Mouse (Mus musculus) heart, adult 9 months (tissue): ENCODE data around the gene Unc13a.

Source experiments
- DNase-seq, 2 experiments: peaks; one replicate each; pipeline ENCODE4 v3.0.0; 2022; ENCODE audit warnings: low spot score in 2 of 2

The Unc13a gene

GRCm38 (mm10) chr8:71666855-71667254 lies 4.7 kb downstream of the Unc13a start:
- no peak for DNase-seq

DNA sequence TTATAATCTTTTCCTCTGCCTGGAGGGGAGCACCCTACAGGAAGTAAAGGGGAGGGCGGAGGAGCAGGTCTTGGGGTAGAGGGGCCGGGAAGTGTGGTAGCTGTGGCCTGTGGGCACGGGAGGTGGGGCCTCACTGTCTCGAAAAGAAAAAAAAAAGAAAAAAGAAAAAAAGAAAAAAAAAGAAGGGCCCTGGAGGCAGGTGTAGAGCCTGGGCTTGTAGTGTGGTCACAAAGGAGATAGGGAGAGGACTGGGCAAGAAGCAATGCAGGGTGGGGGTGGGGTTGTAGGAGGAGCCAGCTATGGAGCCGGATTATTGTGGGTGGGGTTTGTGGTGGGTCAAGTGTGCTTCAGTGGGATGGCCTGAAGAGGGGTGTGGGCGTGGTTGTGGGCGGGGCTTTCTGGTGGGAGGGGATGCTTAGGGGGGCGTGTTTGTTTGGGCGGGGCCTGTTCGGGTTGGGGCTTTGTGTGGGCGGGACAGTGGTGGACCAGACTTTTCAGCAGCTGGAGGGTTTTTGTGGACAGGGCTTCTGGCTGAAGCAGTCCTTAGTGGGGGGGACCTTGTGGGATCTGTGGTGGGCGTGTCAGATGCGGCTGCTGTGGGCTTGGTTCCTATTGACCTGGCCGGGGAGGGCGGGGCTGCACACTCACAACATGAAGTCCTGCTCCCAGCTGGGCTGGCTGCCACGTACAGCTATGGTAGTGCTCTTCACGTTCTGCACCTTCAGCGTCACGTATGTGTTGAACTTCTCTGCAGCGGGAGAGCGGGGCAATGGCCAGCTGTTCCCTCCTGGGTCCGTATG lies 6.0 kb downstream of the Unc13a start:
- no peak for DNase-seq

DNA sequence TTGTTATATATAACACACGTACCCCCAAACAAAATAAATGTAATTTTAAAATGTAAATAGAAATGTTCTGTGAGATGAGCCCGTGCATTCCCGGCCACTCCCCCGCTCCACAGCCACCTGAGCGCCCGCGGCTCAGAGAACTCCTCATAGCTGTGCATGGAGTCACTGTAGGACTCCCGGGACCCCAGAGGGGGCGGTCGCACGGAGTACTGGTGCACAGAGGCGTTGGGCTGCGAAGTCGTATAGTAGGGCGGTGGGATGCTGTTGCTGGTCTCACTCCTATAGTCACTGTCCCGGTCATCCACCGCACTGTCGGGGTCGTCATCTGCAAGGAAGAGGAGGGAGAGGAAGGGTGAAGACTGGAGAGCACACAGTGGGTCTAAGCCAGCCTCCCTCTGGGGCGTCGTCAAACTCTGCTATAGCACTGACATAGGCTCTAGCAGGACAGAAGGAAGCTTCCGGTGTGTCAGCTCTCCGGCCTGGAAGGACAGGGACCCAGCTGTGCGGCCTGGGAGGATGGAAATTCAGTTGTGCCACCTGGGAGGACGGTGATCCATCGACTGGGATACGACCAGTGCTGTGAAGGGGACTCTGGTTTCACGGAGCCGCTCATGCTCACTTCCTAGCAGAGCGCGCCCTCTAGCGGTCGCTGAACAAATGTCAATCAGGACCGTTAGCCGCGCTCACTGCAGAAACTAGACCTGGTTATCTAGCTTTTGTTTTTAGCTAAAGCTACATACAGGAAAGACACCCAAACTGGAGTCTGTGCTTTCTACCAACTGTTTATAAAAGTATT lies 11.0 kb downstream of the Unc13a start:
- peak; percentile 48 to 77 for DNase-seq

DNA sequence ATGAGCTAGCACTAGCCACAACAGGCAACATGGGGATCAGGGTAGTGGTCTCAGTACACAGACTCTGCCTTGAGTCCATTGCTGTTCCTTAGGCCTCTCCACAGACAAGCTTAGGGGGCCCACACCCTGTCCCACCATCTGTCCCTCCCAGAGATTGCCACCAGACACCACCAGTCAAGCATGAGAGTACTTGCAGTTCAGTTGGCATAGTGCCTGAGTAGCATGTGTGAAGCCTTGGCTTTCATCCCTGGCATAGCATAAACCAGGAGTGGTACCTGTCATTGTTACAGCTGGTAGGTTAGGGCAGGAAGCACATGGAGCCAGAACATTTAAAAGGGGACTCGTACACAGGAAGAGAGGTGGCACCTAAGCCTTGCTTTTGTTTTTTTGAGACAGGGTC lies 11.8 kb downstream of the Unc13a start:
- DNase-seq, result no peak

- no peak for DNase-seq
Observed at GRCm38 (mm10) chr8:71658515-71659049, 13.0 kb downstream of the Unc13a start.

DNA sequence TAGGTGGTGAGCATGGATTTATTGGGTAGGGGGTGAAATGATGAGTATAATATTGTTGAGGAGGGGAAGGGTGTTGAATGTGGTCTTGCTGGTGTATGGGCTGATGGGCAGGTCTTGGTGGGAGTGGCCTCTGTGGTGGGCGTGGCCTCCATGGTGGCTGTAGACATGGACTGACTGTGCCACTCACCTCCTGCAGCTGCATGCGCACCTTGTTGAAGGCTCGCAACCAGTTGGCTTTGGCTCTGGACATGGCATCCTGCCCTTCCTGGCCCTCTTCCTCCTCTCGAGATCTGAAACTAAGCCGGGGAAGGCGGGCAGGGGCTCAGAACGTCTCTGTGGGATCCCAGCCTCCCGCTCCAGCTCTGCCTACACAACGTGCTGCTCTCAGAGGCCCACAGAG lies 13.7 kb downstream of the Unc13a start:
- no peak for DNase-seq

DNA sequence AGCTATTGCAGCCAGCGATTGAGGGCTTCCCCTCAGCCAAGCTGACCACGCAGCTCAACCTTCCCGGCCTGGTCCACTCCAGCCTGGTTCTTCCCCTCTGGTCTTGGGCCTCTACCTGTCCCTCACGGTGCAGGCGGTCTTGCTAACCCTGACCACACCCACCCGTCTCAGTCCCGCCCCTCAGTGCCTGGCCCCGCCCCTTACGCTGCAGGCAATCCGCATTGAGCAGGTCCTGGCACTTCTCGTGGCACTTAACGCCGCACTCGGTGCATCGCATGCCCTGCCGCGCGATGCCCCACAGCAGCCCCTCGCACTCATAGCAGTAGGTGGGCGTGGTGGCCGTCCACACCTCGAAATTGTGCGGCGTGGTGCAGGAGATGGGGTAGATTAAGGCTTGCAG lies 17.0 kb downstream of the Unc13a start:
- no peak for DNase-seq

- DNase-seq, result no peak
Observed at GRCm38 (mm10) chr8:71645510-71645909, 26.0 kb downstream of the Unc13a start.

GRCm38 (mm10) chr8:71639318-71639717 lies 32.2 kb downstream of the Unc13a start:
- DNase-seq, result no peak

DNA sequence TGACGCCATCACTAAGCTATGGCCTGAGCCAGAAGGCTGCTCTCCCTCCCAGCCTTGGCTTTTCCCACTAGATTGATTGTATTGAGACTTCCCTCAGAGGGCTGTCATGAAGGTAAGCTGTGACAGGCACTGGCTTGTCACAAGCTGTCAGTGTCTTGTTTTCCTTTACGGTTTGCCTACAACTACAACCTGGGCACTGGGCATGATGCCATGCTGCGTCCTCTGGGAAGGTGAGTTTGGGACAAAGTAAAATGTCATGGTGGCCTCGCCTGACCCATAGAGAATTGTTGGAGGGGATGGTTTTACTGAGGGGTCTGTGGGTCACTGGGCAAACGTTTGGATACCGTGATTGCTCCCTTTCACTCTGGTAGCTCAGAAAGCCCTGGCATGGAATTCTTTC lies 33.2 kb downstream of the Unc13a start:
- DNase-seq, result no peak

DNA sequence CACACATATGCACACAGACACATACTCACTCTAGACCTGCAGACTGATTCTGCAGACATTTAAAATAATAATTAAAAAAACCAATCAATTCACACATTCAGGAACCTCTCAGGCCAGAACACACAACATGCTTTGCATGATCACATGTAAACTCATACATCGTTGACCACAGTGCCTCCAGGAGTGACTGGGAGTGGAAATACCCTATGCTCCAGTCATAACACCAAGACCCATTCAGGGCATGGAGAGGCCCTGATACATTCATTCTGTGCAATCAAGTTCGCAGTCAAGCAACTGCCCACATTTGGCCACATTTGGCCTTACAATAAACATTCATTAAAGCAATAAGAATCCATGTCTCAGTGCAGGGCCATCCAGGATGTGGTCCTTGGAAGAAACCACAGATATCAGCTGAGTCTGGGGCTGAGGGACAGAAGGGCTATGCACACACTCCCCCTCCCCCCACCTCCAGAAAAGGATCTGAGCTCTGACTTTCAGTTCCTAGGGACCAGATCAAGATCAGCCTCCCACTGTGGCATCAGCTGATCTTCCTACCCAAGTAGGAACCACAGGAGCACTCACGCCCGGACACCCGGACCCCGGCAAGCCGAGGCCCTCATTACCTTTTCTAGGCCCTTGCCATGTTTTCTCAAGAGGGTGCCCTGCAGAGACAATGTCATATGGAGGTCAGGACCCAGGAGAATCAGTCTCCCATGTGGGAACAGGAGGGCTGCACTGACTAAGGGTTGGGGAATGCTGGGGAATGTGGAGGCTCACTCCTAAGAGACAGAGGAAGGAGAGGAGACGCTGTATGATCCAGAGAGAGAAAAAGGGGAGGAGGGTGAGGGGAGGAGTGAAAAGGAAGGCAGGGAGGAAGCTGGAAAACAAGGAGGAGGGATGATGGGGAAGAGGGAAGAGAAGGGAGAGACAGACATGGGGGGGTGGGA lies 34.1 kb downstream of the Unc13a start:
- no peak for DNase-seq

GRCm38 (mm10) chr8:71633981-71634667 lies 37.4 kb downstream of the Unc13a start:
- peak in 1 of 2 experiments; percentile 19 for DNase-seq

- DNase-seq, result peak; percentile 23 to 38
Observed at GRCm38 (mm10) chr8:71633164-71633563, 38.4 kb downstream of the Unc13a start.

DNA sequence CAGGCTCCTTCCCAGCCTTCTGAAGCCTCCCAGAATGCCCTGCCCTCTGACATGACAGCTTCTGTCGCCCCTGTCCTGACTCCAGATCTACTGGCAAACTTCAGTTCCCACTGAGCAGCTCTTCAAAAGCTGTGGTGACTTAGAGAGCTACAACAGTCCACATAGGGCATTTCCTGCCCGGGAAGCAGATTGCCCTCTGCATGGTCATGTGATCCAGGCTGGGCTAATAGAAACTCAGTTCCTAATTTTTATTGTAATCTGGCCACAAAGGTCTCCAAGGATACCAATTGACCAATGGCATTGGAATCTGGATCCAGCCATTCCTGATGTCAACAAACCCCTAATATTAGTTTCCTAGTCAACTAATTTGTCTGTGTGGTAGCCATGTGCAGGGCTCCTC lies 39.7 kb downstream of the Unc13a start:
- no peak for DNase-seq

- no peak for DNase-seq
Observed at GRCm38 (mm10) chr8:71630761-71631160, 40.8 kb downstream of the Unc13a start.

DNA sequence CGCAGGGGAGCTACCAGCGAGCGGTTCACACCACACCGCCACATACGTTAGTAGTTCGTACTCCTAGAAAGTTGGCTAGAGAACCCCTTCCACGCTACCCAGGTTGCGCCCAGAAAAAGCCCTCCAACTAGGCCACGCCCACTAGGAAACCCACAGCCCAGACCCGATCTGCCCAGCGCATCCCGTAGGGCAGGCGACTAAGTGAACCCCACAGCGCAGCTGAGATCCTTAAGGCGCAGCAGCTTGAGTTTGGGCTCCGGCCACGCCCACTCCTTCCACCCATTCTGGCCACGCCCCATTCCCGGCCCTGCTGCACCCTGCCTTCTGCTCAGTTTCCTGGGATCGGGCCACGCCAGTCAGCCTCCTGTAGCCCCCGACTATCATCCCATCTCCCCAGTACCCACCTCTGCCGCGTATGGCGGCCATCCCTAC lies 41.8 kb downstream of the Unc13a start:
- peak; percentile 33 to 40 for DNase-seq

DNA sequence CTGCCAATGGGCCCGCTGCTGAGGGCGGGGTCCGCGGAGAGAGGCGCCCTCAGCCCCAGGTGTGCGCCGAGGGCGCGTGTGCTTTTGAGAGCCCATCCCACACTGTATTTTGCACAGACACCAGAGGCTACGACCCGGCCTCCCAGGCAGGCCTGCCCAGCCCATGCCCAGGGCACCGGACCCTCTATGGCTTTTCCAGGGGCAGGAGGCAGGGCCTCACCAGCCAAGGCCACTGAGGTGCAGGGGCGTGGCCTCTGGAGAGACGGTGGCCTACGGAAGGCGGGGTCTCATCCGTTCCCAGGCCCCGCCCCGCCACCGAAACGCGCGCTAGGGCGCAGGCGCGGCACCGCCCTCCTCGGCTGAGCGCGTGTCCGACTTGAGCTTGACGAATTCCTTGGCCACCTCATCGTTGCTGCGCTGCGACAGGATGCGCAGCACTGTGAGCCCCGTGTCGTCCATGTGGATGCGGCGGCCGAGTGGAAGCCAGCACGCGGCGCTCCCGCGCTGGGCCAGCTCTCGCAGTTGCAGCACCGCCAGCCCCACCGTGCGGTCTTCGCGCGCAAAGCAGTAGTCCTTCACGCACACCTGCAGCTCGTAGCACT lies 42.4 kb downstream of the Unc13a start:
- DNase-seq, result peak; percentile 94

- no peak for DNase-seq
Observed at GRCm38 (mm10) chr8:71628396-71629095, 43.0 kb downstream of the Unc13a start.

DNA sequence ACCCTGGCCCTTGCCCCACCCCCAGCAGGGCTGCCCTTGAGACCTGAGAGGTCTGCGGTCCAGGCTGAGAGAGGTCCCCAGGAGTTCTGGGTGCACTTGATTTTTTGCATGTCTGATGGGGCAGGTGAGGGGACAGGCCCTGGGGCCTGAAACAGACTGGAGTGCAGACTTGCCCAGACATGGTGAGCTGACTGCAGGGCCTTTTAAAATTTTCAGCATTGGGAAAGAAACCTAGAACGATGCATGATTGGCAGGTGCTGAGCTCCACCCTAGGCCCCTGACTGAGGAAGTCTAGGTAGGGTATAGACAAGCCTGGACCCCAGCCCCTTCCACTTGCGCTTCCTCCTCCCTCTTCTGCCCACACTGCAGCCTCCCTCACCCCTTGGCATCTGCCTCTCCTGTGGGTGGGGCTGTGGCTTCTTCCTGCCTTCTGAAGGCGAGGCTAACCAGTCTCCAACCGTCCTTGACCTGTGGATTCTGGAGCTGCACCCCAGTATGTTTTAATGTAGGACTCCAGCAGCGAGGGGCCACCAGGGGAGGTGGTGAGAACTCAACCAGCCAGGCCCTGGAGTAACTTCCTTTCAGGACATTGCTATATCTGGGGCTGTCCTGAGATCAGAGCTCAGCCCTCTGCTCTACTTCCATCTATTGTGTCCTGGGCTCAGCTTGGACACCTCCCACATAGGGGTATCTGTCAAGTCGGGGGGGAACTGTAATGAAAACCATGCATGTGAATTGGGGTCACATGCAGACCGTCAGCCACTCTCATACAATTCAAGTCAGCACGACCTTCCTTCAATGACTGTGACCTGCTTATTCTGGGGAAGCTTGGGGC lies 44.1 kb downstream of the Unc13a start:
- peak in 1 of 2 experiments; percentile 38 for DNase-seq
